Mouse (Mus musculus) G1E-ER4 (cell line): ENCODE measurements around the gene Epop. TPM values are rescaled to one million over a fixed set of nuclear protein-coding genes. Genes with fewer than 3 reads are reported as not detected.

Source experiments
- GATA1 ChIP-seq: IDR thresholded peaks from one replicate; pipeline ENCODE4 v1.8.0; 2012; ENCODE audit warnings: low read length, inconsistent platforms
- polyA plus RNA-seq: library from polyadenylated mRNA; stranded (reverse); fragments of >175 nt; gene quantifications from 2 replicates; pipeline ENCODE4 v1.2.3, GENCODE M21; 2012

Gene Epop
- polyA plus RNA-seq, 1 experiment, result not detected

- no peak for TF ChIP-seq GATA1
These were observed 45.0 kb downstream of the Epop start for GRCm38 (mm10) chr11:97584476-97584875.

- no peak for TF ChIP-seq GATA1
These were observed 50.2 kb downstream of the Epop start for GRCm38 (mm10) chr11:97579088-97579857.

GRCm38 (mm10) chr11:97578286-97578685 lies 51.2 kb downstream of the Epop start:
- no peak for TF ChIP-seq GATA1

Other genes starting within 250 kb of the Epop start
- gene Arhgap23, start 214.2 kb downstream of the Epop start, polyA plus RNA-seq, result 49.9 and 68.6 TPM in 2 replicates
- gene 4933428G20Rik, start 129.4 kb downstream of the Epop start, polyA plus RNA-seq, result not detected in 2 replicates
- 0.09 and 0.18 TPM in 2 replicates for gene Srcin1, start 53.5 kb downstream of the Epop start, polyA plus RNA-seq
- 42.2 and 42.3 TPM in 2 replicates for gene Mllt6, start 33.7 kb upstream of the Epop start, polyA plus RNA-seq
- 1.6 and 3.1 TPM in 2 replicates for gene Cisd3, start 56.1 kb upstream of the Epop start, polyA plus RNA-seq
- 6.3 and 9.1 TPM in 2 replicates for gene Pcgf2, start 70.8 kb upstream of the Epop start, polyA plus RNA-seq
- gene Psmb3, start 73.7 kb upstream of the Epop start, polyA plus RNA-seq, result 16.1 and 122 TPM in 2 replicates
- 28.3 and 31.4 TPM in 2 replicates for gene Pip4k2b, start 115.0 kb upstream of the Epop start, polyA plus RNA-seq
- 30.0 and 34.5 TPM in 2 replicates for gene Cwc25, start 136.9 kb upstream of the Epop start, polyA plus RNA-seq
- gene 1700001P01Rik, start 146.2 kb upstream of the Epop start, polyA plus RNA-seq, result not detected in 2 replicates
- 62.2 and 87.5 TPM in 2 replicates for gene Rpl23, start 152.7 kb upstream of the Epop start, polyA plus RNA-seq
- 51.4 and 65.7 TPM in 2 replicates for gene Lasp1, start 169.3 kb upstream of the Epop start, polyA plus RNA-seq
- 0.02 TPM in 1 of 2 replicates, not detected in the other for gene B230217C12Rik, start 211.1 kb upstream of the Epop start, polyA plus RNA-seq